Mouse (Mus musculus): ENCODE results near the gene Nkap. TPM values are rescaled to one million over a fixed set of nuclear protein-coding genes. Genes with fewer than 3 reads are reported as not detected.

The Nkap gene
- total RNA-seq, 1 experiment = 10.9 TPM

- H3K9ac ChIP-seq (ENCODE audit: insufficient read depth, low read depth, low read length, poor library complexity, severe bottlenecking) = peak overlapping the region; percentile 72
- no peaks in the 10 kb centered on the region for H3K9me3 ChIP-seq (ENCODE audit: control insufficient read depth, insufficient read depth, low read depth, low read length)
- TF ChIP-seq HCFC1 (IDR thresholded peaks at IDR 0.05; ENCODE audit: borderline replicate concordance, insufficient read depth, low read length) (no peak), CHD2 (IDR thresholded peaks at IDR 0.05; ENCODE audit: low read depth, low read length) (no peak), ZNF384 (IDR thresholded peaks at IDR 0.05; ENCODE audit: low read depth, low read length) (no peak), MAFK (IDR thresholded peaks at IDR 0.05; ENCODE audit: insufficient read depth, low read depth, low read length) (no peak), ZC3H11A (IDR thresholded peaks at IDR 0.05; ENCODE audit: borderline replicate concordance, low read depth, low read length) (no peak)
- no peak for DNase-seq (ENCODE audit: low read depth, low spot score)
- in situ Hi-C loops (cut with MboI; ENCODE audit: low sequenced_read_pairs in 2 of 2, unreplicated experiment in 2 of 2) = no loop called here
- H3K27ac ChIP-seq (ENCODE audit: insufficient read depth, low read depth, low read length, poor library complexity, severe bottlenecking) = no peak overlapping the region
- peak overlapping the region; percentile 81 to 84 for H3K4me3 ChIP-seq (ENCODE audit: insufficient read depth in 1 of 2, low read depth in 1 of 2, low read length in 2 of 2, poor library complexity in 1 of 2, severe bottlenecking in 1 of 2)
- H3K4me1 ChIP-seq (ENCODE audit: control insufficient read depth in 2 of 2, insufficient read depth in 2 of 2, low read length in 2 of 2, poor library complexity in 1 of 2) = no peaks in the 10 kb centered on the region
- H3K36me3 ChIP-seq (ENCODE audit: control insufficient read depth, insufficient read depth, low read length, poor library complexity, severe bottlenecking) = no peaks in the 10 kb centered on the region
These were observed 64.1 kb downstream of the Nkap start for GRCm38 (mm10) chrX:37190755-37191104.

- in situ Hi-C loops (cut with MboI; ENCODE audit: low sequenced_read_pairs in 2 of 2, unreplicated experiment in 2 of 2) = no loop called here
- H3K4me1 ChIP-seq (ENCODE audit: control insufficient read depth in 2 of 2, insufficient read depth in 2 of 2, low read length in 2 of 2, poor library complexity in 1 of 2) = no peaks in the 10 kb centered on the region
- H3K36me3 ChIP-seq (ENCODE audit: control insufficient read depth, insufficient read depth, low read length, poor library complexity, severe bottlenecking) = no peaks in the 10 kb centered on the region
- no peak within 1 kb of the TSS for H3K27ac ChIP-seq (ENCODE audit: insufficient read depth, low read depth, low read length, poor library complexity, severe bottlenecking)
- H3K4me3 ChIP-seq (ENCODE audit: insufficient read depth in 1 of 2, low read depth in 1 of 2, low read length in 2 of 2, poor library complexity in 1 of 2, severe bottlenecking in 1 of 2) = peak within 1 kb of the TSS; percentile 81 to 84
- H3K9me3 ChIP-seq (ENCODE audit: control insufficient read depth, insufficient read depth, low read depth, low read length) = no peaks in the 10 kb centered on the region
- H3K9ac ChIP-seq (ENCODE audit: insufficient read depth, low read depth, low read length, poor library complexity, severe bottlenecking) = peak within 1 kb of the TSS; percentile 72
- peak; percentile 46 for DNase-seq (ENCODE audit: low read depth, low spot score)
- TF ChIP-seq ZNF384 (IDR thresholded peaks at IDR 0.05; ENCODE audit: low read depth, low read length) = no peak
- no peak for TF ChIP-seq MAFK (IDR thresholded peaks at IDR 0.05; ENCODE audit: insufficient read depth, low read depth, low read length)
- no peak for TF ChIP-seq ZC3H11A (IDR thresholded peaks at IDR 0.05; ENCODE audit: borderline replicate concordance, low read depth, low read length)
- TF ChIP-seq HCFC1 (IDR thresholded peaks at IDR 0.05; ENCODE audit: borderline replicate concordance, insufficient read depth, low read length) = 0 out of 2 replicates have a peak, but pooled peaks have one; percentile 32
These were observed 64.6 kb downstream of the Nkap start, which contains the start of the genes Ndufa1 and Rnf113a1 for GRCm38 (mm10) chrX:37191105-37191743. TSS of gene Ndufa1 (minus strand) at chrX:37191163. TSS of gene Rnf113a1 (plus strand) at chrX:37191245.

DNA sequence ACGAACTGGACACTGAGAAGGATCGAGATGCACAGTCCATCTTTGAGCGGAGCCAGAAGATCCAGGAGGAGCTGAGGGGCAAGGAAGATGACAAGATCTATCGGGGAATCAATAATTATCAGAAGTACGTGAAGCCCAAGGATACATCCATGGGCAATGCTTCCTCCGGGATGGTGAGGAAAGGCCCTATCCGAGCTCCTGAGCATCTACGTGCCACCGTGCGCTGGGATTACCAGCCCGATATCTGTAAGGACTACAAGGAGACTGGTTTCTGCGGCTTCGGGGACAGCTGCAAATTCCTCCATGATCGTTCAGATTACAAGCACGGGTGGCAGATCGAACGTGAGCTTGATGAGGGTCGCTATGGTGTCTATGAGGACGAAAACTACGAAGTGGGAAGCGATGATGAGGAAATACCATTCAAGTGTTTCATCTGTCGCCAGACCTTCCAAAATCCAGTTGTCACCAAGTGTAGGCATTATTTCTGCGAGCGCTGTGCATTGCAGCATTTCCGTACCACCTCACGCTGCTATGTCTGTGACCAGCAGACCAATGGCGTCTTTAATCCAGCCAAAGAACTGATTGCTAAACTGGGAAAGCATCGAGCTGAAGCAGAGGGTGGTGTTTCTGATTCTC is 65.3 kb downstream of the Nkap start:
- H3K27ac ChIP-seq (ENCODE audit: insufficient read depth, low read depth, low read length, poor library complexity, severe bottlenecking) = no peak overlapping the region
- H3K4me3 ChIP-seq (ENCODE audit: insufficient read depth in 1 of 2, low read depth in 1 of 2, low read length in 2 of 2, poor library complexity in 1 of 2, severe bottlenecking in 1 of 2) = peak overlapping the region; percentile 81 to 84
- no peak for DNase-seq (ENCODE audit: low read depth, low spot score)

DNA sequence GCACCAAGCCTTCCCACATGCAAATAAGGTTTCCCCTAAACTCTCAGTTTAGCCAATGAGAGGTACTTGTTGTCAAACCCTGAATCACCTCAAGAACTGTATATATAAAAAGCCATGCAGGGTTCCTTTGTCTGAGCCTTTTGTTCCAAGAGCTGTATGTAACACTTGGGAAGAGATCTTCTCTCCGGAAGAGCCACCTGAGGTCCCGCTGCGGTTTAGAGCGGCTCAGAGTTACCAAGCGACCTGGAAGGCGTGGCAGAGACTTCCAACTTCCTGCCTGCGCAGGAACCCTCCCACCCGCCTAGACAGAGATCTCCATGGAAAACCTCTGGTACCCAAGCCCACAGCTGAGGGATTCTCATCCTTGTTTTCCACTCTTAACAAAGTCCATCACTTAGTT is 72.1 kb downstream of the Nkap start:
- in situ Hi-C loops (cut with MboI; ENCODE audit: low sequenced_read_pairs in 2 of 2, unreplicated experiment in 2 of 2) = no loop called here
- Histone ChIP-seq H3K4me1 (ENCODE audit: control insufficient read depth in 2 of 2, insufficient read depth in 2 of 2, low read length in 2 of 2, poor library complexity in 1 of 2) (no peaks in the 10 kb centered on the region), H3K27ac (ENCODE audit: insufficient read depth, low read depth, low read length, poor library complexity, severe bottlenecking) (no peak overlapping the region), H3K9me3 (ENCODE audit: control insufficient read depth, insufficient read depth, low read depth, low read length) (no peaks in the 10 kb centered on the region), H3K9ac (ENCODE audit: insufficient read depth, low read depth, low read length, poor library complexity, severe bottlenecking) (no peak overlapping the region), H3K4me3 (ENCODE audit: insufficient read depth in 1 of 2, low read depth in 1 of 2, low read length in 2 of 2, poor library complexity in 1 of 2, severe bottlenecking in 1 of 2) (peak overlapping the region; percentile 33 to 53; a peak in 3 of 4 replicates), H3K36me3 (ENCODE audit: control insufficient read depth, insufficient read depth, low read length, poor library complexity, severe bottlenecking) (no peaks in the 10 kb centered on the region)
- TF ChIP-seq HCFC1 (IDR thresholded peaks at IDR 0.05; ENCODE audit: borderline replicate concordance, insufficient read depth, low read length) = no peak
- no peak for TF ChIP-seq MAFK (IDR thresholded peaks at IDR 0.05; ENCODE audit: insufficient read depth, low read depth, low read length)
- DNase-seq (ENCODE audit: low read depth, low spot score) = no peak

More for the DNA sequence above, 65.3 kb downstream of the Nkap start:
- in situ Hi-C loops (cut with MboI; ENCODE audit: low sequenced_read_pairs in 2 of 2, unreplicated experiment in 2 of 2) = no loop called here
- Histone ChIP-seq H3K9me3 (ENCODE audit: control insufficient read depth, insufficient read depth, low read depth, low read length) (no peaks in the 10 kb centered on the region), H3K36me3 (ENCODE audit: control insufficient read depth, insufficient read depth, low read length, poor library complexity, severe bottlenecking) (no peaks in the 10 kb centered on the region), H3K9ac (ENCODE audit: insufficient read depth, low read depth, low read length, poor library complexity, severe bottlenecking) (peak overlapping the region; percentile 67), H3K4me1 (ENCODE audit: control insufficient read depth in 2 of 2, insufficient read depth in 2 of 2, low read length in 2 of 2, poor library complexity in 1 of 2) (no peaks in the 10 kb centered on the region)
- no peak for TF ChIP-seq CHD2 (IDR thresholded peaks at IDR 0.05; ENCODE audit: low read depth, low read length)

Other genes starting within 250 kb of the Nkap start
- gene Nkrf, start 223.9 kb upstream of the Nkap start, total RNA-seq (2012; rRNA removed) = 9.3 and 12.5 TPM in 2 replicates
- gene Sept6, start 135.0 kb upstream of the Nkap start, total RNA-seq (2012; rRNA removed) = 6.4 TPM in 2 replicates
- not detected in 2 replicates for gene Sowahd, start 78.0 kb upstream of the Nkap start, total RNA-seq (2012; rRNA removed)
- gene Rpl39, start 41.4 kb upstream of the Nkap start, total RNA-seq (2012; rRNA removed) = 1,536 and 1,684 TPM in 2 replicates
- gene Upf3b, start 16.5 kb upstream of the Nkap start, total RNA-seq (2012; rRNA removed) = 15.0 and 18.8 TPM in 2 replicates
- gene Akap14, start 42.0 kb downstream of the Nkap start, total RNA-seq (2012; rRNA removed) = not detected in 2 replicates
- gene Ndufa1, start 64.4 kb downstream of the Nkap start, total RNA-seq (2012; rRNA removed) = 353 and 389 TPM in 2 replicates
- gene Rnf113a1, start 64.5 kb downstream of the Nkap start, total RNA-seq (2012; rRNA removed) = 5.6 and 6.3 TPM in 2 replicates
- 2.3 and 2.9 TPM in 2 replicates for gene Gm9, start 84.2 kb downstream of the Nkap start, total RNA-seq (2012; rRNA removed)
- 1.4 and 3.0 TPM in 2 replicates for gene Rhox1, start 95.5 kb downstream of the Nkap start, total RNA-seq (2012; rRNA removed)
- 1.8 and 7.2 TPM in 2 replicates for gene Rhox2a, start 118.2 kb downstream of the Nkap start, total RNA-seq (2012; rRNA removed)
- not detected in 2 replicates for gene Rhox3a, start 123.1 kb downstream of the Nkap start, total RNA-seq (2012; rRNA removed)
- gene Rhox4a, start 138.5 kb downstream of the Nkap start, total RNA-seq (2012; rRNA removed) = not detected in 2 replicates